Mouse (Mus musculus): ENCODE measurements around the gene Flt1. TPM values are rescaled to one million over a fixed set of nuclear protein-coding genes. Genes with fewer than 3 reads are reported as not detected.

Flt1 gene
- polyA plus RNA-seq, 1 experiment from 2014 or later = 22.3 TPM

GRCm38 (mm10) chr5:147698044-147698443 lies 27.8 kb downstream of the Flt1 start:
- Histone ChIP-seq H3K9me3 (replicated peaks) (no peaks in the 10 kb centered on the region), H3K27me3 (no peaks in the 10 kb centered on the region), H3K9ac (no peak overlapping the region), H3K4me2 (peak overlapping the region; percentile 40), H3K36me3 (peaks cover 4% of the 10 kb centered on the region; the same call in 1 of the 2 replicates), H3K4me1 (replicated peaks) (0 out of 2 replicates have a peak, but pooled peaks cover 3% of the 10 kb centered on the region), H3K27ac (no peak overlapping the region), H3K4me3 (no peak overlapping the region)
- no peak for ATAC-seq (replicated peaks; ENCODE audit: insufficient number of reproducible peaks, insufficient read depth, low FRiP score, low read depth)
- 39% methylated on average over 13 of the region's 13 CpGs for WGBS

DNA sequence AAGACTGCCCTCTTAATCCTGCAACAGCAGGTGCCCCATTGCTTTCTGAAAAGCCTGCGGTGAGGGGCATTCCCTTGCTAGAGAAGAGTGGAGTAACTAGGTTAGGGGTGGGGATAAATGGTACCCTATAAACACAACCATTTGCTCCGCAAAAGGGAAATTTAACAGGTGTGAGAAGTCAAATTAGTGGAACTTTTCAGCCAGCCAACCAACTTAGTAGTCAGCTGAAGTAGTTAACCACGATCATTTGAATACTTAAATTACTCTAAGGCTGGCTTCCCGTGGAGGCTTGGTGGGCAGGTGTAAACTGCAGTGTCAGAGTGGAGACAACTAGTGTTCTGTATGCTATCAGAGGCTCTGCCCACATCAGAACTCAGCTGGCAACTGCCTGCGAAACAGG lies 28.6 kb downstream of the Flt1 start:
- H3K4me3 ChIP-seq = no peak overlapping the region
- no peaks in the 10 kb centered on the region for H3K9me3 ChIP-seq (replicated peaks)
- no peak for ATAC-seq (replicated peaks; ENCODE audit: insufficient number of reproducible peaks, insufficient read depth, low FRiP score, low read depth)
- H3K36me3 ChIP-seq = peaks cover 5% of the 10 kb centered on the region; the same call in 1 of the 2 replicates
- no peak overlapping the region for H3K9ac ChIP-seq
- no peaks in the 10 kb centered on the region for H3K27me3 ChIP-seq
- no peak overlapping the region for H3K27ac ChIP-seq
- WGBS = 39% methylated on average over 5 of the region's 5 CpGs
- H3K4me2 ChIP-seq = no peak overlapping the region
- H3K4me1 ChIP-seq (replicated peaks) = 0 out of 2 replicates have a peak, but pooled peaks cover 3% of the 10 kb centered on the region

DNA sequence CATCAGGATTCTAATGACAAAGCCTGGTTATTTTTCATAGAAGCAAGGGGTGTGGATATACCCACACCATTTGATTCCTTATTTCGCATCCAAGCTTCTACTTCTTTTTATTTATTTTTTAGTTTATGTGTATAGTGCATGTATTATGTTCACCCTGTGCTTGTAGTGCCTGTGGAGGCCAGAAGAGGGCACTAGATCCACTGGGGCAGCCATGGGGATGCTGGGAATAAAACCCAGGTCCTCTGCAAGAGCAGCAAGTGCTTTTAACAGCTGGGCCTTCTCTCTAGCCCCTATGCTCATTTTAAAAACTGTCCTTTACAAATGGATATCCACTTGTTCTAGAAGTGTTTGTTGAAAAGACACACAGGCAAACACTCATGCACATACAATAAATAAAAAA lies 33.2 kb downstream of the Flt1 start:
- 86% methylated on average over 1 of the region's 1 CpGs for WGBS
- H3K9me3 ChIP-seq (replicated peaks) = no peaks in the 10 kb centered on the region

DNA sequence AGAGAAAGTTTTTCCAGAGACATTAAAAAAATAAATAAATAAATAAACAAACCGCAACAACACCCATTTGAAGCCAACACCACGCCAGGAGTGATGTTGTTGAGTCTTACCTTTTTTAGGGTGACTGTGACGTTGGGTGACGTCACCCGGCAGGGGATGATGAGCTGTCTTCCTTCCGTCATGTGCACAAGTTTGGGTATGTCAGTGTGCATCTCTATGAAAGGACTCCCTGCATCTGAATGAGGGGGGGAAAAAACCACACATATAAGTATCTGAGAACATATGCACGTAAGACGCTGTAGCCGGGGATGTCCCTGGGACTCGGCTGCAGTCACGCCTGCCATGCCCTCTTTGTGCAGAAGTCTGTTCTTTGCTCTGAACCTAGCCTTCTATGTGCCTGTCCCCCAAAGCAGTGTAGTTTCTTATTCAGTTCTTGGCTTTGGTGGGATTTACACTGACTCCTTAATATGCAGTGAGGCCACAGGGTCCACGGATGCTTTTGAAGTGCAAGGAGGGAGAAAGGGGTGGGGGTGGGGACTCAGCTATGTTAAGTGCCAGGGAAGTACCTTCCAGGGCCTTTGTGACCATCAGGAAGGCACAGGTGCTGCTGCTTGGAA lies 42.0 kb downstream of the Flt1 start:
- WGBS = 86% methylated on average over 12 of the region's 12 CpGs

More for the DNA sequence above, 33.2 kb downstream of the Flt1 start:
- Histone ChIP-seq H3K36me3 (peaks cover 5% of the 10 kb centered on the region; the same call in 1 of the 2 replicates), H3K9ac (no peak overlapping the region), H3K4me1 (replicated peaks) (no peaks in the 10 kb centered on the region), H3K4me2 (no peak overlapping the region), H3K4me3 (no peak overlapping the region), H3K27ac (no peak overlapping the region), H3K27me3 (no peaks in the 10 kb centered on the region)
- no peak for ATAC-seq (replicated peaks; ENCODE audit: insufficient number of reproducible peaks, insufficient read depth, low FRiP score, low read depth)

GRCm38 (mm10) chr5:147681224-147681623 lies 44.6 kb downstream of the Flt1 start:
- H3K4me2 ChIP-seq = peak overlapping the region; percentile 26

More for the DNA sequence above, 42.0 kb downstream of the Flt1 start:
- no peaks in the 10 kb centered on the region for H3K9me3 ChIP-seq (replicated peaks)
- H3K36me3 ChIP-seq = no peaks in the 10 kb centered on the region
- H3K27ac ChIP-seq = no peak overlapping the region
- no peaks in the 10 kb centered on the region for H3K27me3 ChIP-seq
- no peak overlapping the region for H3K9ac ChIP-seq
- peaks cover 5% of the 10 kb centered on the region; the same call in 1 of the 2 replicates for H3K4me1 ChIP-seq (replicated peaks)
- no peak overlapping the region for H3K4me3 ChIP-seq
- no peak for ATAC-seq (replicated peaks; ENCODE audit: insufficient number of reproducible peaks, insufficient read depth, low FRiP score, low read depth)
- no peak overlapping the region for H3K4me2 ChIP-seq

GRCm38 (mm10) chr5:147680711-147681110 lies 45.1 kb downstream of the Flt1 start:
- Histone ChIP-seq H3K27me3 (no peaks in the 10 kb centered on the region), H3K9ac (no peak overlapping the region), H3K36me3 (no peaks in the 10 kb centered on the region), H3K4me3 (no peak overlapping the region), H3K4me2 (no peak overlapping the region), H3K9me3 (replicated peaks) (no peaks in the 10 kb centered on the region), H3K4me1 (replicated peaks) (peaks cover 5% of the 10 kb centered on the region; the same call in 1 of the 2 replicates), H3K27ac (no peak overlapping the region)
- ATAC-seq (replicated peaks; ENCODE audit: insufficient number of reproducible peaks, insufficient read depth, low FRiP score, low read depth) = no peak
- WGBS = 59% methylated on average over 5 of the region's 5 CpGs

More at GRCm38 (mm10) chr5:147681224-147681623, 44.6 kb downstream of the Flt1 start:
- 15% methylated on average over 10 of the region's 10 CpGs for WGBS
- no peaks in the 10 kb centered on the region for H3K36me3 ChIP-seq
- H3K9me3 ChIP-seq (replicated peaks) = no peaks in the 10 kb centered on the region
- no peak overlapping the region for H3K9ac ChIP-seq
- H3K27me3 ChIP-seq = no peaks in the 10 kb centered on the region
- no peak overlapping the region for H3K4me3 ChIP-seq
- H3K4me1 ChIP-seq (replicated peaks) = peaks cover 5% of the 10 kb centered on the region; the same call in 1 of the 2 replicates
- ATAC-seq (replicated peaks; ENCODE audit: insufficient number of reproducible peaks, insufficient read depth, low FRiP score, low read depth) = peak; percentile 35; the same call in 1 of the 2 replicates
- no peak overlapping the region for H3K27ac ChIP-seq

GRCm38 (mm10) chr5:147679316-147679715 lies 46.5 kb downstream of the Flt1 start:
- Histone ChIP-seq H3K27ac (no peak overlapping the region), H3K4me2 (no peak overlapping the region), H3K36me3 (no peaks in the 10 kb centered on the region), H3K9ac (no peak overlapping the region), H3K9me3 (replicated peaks) (no peaks in the 10 kb centered on the region), H3K27me3 (no peaks in the 10 kb centered on the region), H3K4me1 (replicated peaks) (peaks cover 5% of the 10 kb centered on the region; the same call in 1 of the 2 replicates), H3K4me3 (no peak overlapping the region)
- no peak for ATAC-seq (replicated peaks; ENCODE audit: insufficient number of reproducible peaks, insufficient read depth, low FRiP score, low read depth)
- 77% methylated on average over 12 of the region's 12 CpGs for WGBS

GRCm38 (mm10) chr5:147675791-147676190 lies 50.0 kb downstream of the Flt1 start:
- Histone ChIP-seq H3K9me3 (replicated peaks) (no peaks in the 10 kb centered on the region), H3K27me3 (no peaks in the 10 kb centered on the region), H3K4me1 (replicated peaks) (0 out of 2 replicates have a peak, but pooled peaks cover 2% of the 10 kb centered on the region), H3K4me2 (no peak overlapping the region), H3K4me3 (no peak overlapping the region), H3K27ac (no peak overlapping the region), H3K36me3 (no peaks in the 10 kb centered on the region), H3K9ac (no peak overlapping the region)
- WGBS = 59% methylated on average over 5 of the region's 5 CpGs
- no peak for ATAC-seq (replicated peaks; ENCODE audit: insufficient number of reproducible peaks, insufficient read depth, low FRiP score, low read depth)

- Histone ChIP-seq H3K27me3 (no peaks in the 10 kb centered on the region), H3K36me3 (no peaks in the 10 kb centered on the region), H3K4me1 (replicated peaks) (0 out of 2 replicates have a peak, but pooled peaks cover 2% of the 10 kb centered on the region), H3K4me3 (no peak overlapping the region), H3K4me2 (no peak overlapping the region), H3K9me3 (replicated peaks) (no peaks in the 10 kb centered on the region), H3K27ac (0 out of 2 replicates have a peak overlapping the region, but pooled peaks have one; percentile 20), H3K9ac (no peak overlapping the region)
- ATAC-seq (replicated peaks; ENCODE audit: insufficient number of reproducible peaks, insufficient read depth, low FRiP score, low read depth) = no peak
- 64% methylated on average over 19 of the region's 19 CpGs for WGBS
Observed at GRCm38 (mm10) chr5:147671765-147672424, 53.9 kb downstream of the Flt1 start.

DNA sequence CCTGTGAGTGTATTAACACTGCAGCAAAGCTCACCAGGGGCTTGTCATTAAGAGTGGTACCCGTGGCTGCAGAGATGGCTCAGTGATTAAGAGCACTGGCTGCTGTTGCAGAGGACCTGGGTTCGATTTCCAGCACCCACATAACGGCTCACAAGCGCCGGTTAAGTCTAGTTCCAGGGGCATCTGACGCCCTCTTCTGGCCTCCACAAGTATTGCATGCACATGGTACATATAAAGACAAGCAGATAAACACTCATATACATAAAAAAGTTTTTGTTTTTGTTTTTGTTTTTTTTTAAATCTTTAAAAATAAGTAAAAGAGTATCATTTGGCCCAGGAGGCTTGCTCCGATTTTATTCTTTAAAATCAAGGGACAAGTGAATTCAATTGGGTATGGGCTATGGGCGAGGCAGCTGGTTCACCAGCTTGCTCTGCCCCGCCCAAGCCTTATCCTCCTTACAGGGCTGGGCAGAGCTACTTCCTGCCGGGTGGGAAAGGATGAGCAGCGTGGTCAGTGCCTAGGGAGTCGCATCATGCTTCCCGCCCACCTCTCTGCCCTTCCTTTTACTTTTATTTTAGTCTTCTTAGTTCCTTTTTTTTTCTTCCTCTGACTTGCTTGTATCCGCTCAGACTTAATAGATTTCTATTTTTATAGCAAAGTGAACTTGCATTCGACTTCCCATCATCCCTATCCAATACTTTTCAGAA lies 57.0 kb downstream of the Flt1 start:
- Histone ChIP-seq H3K4me2 (no peak overlapping the region), H3K4me3 (no peak overlapping the region), H3K27ac (no peak overlapping the region), H3K27me3 (no peaks in the 10 kb centered on the region), H3K9ac (no peak overlapping the region), H3K36me3 (no peaks in the 10 kb centered on the region), H3K4me1 (replicated peaks) (0 out of 2 replicates have a peak, but pooled peaks cover 2% of the 10 kb centered on the region), H3K9me3 (replicated peaks) (no peaks in the 10 kb centered on the region)
- WGBS = 82% methylated on average over 15 of the region's 15 CpGs
- ATAC-seq (replicated peaks; ENCODE audit: insufficient number of reproducible peaks, insufficient read depth, low FRiP score, low read depth) = no peak

GRCm38 (mm10) chr5:147665946-147666345 lies 59.9 kb downstream of the Flt1 start:
- Histone ChIP-seq H3K4me2 (no peak overlapping the region), H3K4me3 (no peak overlapping the region), H3K27me3 (no peaks in the 10 kb centered on the region), H3K27ac (no peak overlapping the region), H3K4me1 (replicated peaks) (no peaks in the 10 kb centered on the region), H3K9me3 (replicated peaks) (no peaks in the 10 kb centered on the region), H3K36me3 (no peaks in the 10 kb centered on the region), H3K9ac (no peak overlapping the region)
- WGBS = 87% methylated on average over 13 of the region's 13 CpGs
- no peak for ATAC-seq (replicated peaks; ENCODE audit: insufficient number of reproducible peaks, insufficient read depth, low FRiP score, low read depth)
